Mouse (Mus musculus) spleen, adult 12 weeks (tissue): ENCODE results near the gene Lgr4.

Experiments used
- DNase-seq: peaks from one replicate; pipeline ENCODE4 v3.0.0; 2022; ENCODE audit warnings: low spot score

Lgr4 gene

DNA sequence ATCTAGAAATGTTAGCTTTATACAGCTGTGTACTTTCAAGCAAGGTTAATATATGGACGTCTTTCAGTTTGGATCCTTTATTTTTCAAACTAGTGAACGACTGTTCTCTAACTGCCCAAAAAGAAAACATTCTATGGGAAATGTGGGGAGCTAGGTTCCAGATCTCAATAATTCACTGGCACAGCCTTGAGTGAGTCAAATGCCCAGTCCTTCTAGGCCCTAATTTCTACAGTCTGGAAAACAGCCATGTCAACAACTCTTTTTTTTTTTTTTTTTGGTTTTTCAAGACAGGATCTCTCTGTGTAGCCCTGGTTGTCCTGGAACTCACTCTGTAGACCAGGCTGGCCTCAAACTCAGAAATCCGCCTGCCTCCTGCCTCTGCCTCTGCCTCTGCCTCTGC is 4.9 kb downstream of the Lgr4 start:
- DNase-seq, result no peak

DNA sequence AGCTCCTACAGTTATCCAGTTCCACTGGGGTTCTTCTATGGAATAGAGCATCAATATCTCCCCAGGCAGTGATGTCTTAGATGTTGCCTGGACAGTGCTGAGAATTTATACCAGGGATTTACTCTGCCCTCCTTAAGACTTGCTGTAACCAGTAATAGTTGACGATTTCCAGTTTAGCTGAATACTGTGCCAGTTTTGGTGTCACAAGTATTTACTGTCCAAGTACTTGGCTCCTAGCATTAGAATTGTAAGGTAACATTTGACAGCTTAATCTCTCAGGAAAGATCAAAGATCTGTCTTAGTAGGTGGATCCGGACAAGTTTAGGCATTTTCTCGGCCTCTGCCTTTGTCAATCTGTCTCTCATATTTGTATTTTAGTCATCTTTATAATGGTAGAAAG is 5.6 kb downstream of the Lgr4 start:
- no peak for DNase-seq

- no peak for DNase-seq
These were observed 6.5 kb downstream of the Lgr4 start for GRCm38 (mm10) chr2:109923945-109924344.

DNA sequence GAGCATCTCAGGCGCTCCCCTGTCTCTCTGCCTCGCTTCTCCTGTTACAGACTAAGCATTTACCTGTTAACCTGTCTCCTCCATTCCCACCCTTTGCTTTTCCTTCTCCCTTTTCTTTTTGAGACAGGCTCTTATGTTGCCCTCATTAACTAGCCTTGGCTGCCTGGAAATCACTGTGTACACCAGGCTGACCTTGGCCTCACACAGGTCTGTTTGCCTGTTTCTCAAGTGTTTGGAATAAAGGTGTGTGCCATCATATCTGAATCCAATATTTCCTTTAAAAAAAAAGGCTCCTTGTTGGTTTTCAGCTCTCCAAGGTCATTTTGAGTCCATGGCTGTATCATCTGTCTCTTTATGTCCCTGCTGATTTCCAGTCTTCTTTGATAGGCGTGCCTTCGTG is 9.5 kb downstream of the Lgr4 start:
- no peak for DNase-seq

DNA sequence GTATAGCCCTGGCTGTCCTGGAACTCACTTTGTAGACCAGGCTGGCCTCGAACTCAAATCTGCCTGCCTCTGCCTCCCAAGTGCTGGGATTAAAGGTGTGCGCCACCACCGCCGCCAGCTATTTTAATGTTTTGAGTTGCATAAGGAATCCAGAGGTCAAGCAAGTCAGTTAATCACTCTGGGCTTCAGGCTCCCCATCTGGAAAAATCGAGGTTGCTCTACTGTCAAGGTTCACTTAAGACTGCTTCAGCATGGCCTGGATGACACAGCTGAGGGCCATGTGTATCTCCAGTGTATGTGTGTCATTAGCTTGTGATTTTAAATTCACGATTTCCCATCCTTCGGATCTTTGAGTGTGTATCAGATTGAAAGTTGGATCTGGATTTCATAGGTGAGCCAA is 10.0 kb downstream of the Lgr4 start:
- DNase-seq, result no peak

GRCm38 (mm10) chr2:109927876-109928275 is 10.4 kb downstream of the Lgr4 start:
- DNase-seq, result no peak

- DNase-seq, result no peak
These were observed 11.3 kb downstream of the Lgr4 start for GRCm38 (mm10) chr2:109928791-109929190.

DNA sequence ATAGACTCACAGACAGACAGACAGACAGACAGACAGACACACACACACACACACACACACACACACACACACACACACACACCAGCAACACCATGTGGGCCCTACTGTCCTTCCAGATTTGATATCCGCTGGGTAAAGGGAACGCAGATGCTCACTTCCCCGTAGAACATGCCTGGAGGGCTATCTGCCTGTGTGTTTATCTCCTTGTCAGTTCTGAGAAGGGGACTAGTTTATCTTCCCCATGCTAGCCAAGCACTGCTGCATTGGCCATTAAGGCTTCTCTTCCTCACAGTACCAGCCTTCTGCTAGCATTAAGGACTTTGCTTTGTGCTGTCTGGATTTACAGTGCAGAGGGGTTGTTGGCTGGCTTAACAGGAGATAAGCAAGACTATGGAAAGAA is 11.8 kb downstream of the Lgr4 start:
- no peak for DNase-seq

DNA sequence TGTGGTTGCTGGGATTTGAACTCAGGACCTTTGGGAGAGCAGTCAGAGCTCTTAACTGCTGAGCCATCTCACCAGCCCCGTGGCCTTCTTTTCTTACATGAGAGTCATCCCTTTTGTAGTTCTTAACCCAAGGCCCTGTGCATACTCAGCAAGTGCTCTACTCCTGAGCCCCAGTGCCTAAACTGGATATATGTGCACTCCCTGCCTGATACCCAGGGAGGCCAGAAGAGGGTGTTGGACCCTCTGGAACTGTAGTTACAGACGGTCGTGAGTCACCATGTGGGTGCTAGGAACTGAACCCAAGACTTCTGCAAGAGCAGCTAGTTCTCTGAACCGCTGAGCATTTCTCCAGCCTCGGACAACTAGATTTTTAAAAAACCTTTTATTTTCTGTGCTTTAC is 12.9 kb downstream of the Lgr4 start:
- no peak for DNase-seq

DNA sequence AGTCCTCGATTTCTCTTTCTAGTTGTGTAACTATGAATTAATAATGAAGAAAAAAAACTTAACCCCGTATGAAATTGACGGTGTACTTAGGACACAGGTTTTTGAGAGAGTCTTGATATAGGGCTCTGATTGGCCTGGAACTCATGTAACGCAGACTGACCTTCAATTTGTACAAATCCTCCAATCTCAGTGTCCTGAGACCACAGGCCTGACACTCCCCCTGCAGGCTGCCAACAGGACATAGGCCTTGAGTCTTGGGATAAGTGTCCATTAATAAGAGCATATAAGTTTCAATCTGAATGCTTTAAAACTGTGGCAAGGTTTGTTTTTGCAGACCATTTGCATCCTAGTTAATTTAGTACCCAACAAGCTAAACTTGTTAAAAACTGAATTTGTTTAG is 13.3 kb downstream of the Lgr4 start:
- DNase-seq, result no peak

GRCm38 (mm10) chr2:109931978-109932780 is 14.7 kb downstream of the Lgr4 start:
- no peak for DNase-seq

GRCm38 (mm10) chr2:109933151-109933550 is 15.7 kb downstream of the Lgr4 start:
- no peak for DNase-seq

- DNase-seq, result no peak
These were observed 16.6 kb downstream of the Lgr4 start for GRCm38 (mm10) chr2:109934086-109934485.

- no peak for DNase-seq
These were observed 17.7 kb downstream of the Lgr4 start for GRCm38 (mm10) chr2:109935194-109935593.

- DNase-seq, result no peak
These were observed 18.4 kb downstream of the Lgr4 start for GRCm38 (mm10) chr2:109935754-109936409.

- no peak for DNase-seq
These were observed 18.9 kb downstream of the Lgr4 start for GRCm38 (mm10) chr2:109936410-109936755.

- DNase-seq, result no peak
These were observed 24.6 kb downstream of the Lgr4 start for GRCm38 (mm10) chr2:109941973-109942444.

GRCm38 (mm10) chr2:109942810-109943570 is 25.5 kb downstream of the Lgr4 start:
- DNase-seq, result no peak

DNA sequence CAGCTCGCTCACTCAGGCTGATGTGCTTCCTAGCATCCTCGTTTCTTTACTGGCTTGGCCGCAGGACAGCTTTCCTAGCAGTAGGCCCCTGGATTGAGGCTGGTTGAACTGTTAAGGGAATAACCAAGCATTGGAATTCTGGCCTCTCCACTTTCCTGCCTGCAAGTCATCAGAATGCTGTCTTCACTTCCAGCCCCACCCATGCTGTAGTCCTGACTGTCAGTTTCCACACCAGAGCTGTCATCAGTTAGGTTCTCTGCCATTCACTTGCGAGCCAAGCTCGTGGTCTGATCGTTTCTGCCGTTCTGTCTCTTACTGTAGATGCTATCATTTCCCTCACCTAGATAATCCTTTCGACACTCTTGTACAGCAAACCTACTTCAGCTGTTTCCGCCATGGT is 27.5 kb downstream of the Lgr4 start:
- DNase-seq, result no peak

GRCm38 (mm10) chr2:109945532-109945931 is 28.1 kb downstream of the Lgr4 start:
- no peak for DNase-seq

- DNase-seq, result no peak
These were observed 29.0 kb downstream of the Lgr4 start for GRCm38 (mm10) chr2:109946426-109946825.

DNA sequence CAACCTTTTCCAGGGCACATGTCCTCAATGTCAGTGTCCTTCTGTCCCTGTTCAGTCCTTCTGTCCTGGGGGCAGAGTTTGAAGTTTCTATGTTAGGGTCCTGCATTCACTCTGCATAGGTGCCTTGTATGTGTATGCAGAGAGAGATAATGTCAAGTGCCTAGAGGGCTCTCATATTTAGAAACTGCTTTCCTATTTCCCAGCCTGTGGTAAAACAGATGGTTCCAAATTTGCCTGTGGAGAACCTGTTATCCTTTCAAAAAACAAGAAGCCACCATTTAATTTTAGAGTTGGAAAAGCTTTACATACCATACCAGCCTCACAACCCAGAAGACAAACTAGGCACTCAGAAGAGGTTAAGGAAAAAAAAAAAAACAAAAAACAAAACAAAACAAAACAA is 32.1 kb downstream of the Lgr4 start:
- DNase-seq, result no peak

- no peak for DNase-seq
These were observed 32.9 kb downstream of the Lgr4 start for GRCm38 (mm10) chr2:109950311-109950710.
